Mouse (Mus musculus): Measurements from ENCODE around the gene Ttll11. TPM values are rescaled to one million over a fixed set of nuclear protein-coding genes. Genes with fewer than 3 reads are reported as not detected.

Gene Ttll11
- polyA plus RNA-seq, 1 experiment: 0.01 TPM

DNA sequence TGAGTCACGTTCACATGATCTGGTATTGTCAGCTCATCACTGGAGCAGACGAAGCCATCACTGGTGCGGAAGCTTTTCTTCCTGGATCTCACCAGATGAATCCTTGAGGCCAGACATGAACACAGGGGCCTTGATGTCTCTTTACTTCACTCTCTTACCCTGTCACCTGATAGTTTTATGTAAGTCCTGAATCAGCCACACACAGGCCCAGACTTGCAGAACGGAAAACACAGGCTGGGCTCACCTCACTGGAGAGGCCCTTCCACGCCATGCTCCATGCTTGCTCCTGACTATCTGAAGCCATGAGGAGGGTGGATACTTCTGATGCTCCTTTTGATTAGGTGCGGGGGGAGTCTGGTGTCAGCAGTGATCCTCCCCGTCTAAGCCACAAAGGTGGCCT, 193.8 kb downstream of the Ttll11 start:
- Histone ChIP-seq H3K36me3 (ENCODE audit: control insufficient read depth) (no peaks in the 10 kb centered on the region), H3K9me3 (ENCODE audit: control insufficient read depth, low read length) (no peaks in the 10 kb centered on the region), H3K4me3 (replicated peaks) (no peak overlapping the region), H3K27me3 (ENCODE audit: control insufficient read depth) (no peaks in the 10 kb centered on the region), H3K4me1 (ENCODE audit: control insufficient read depth) (no peaks in the 10 kb centered on the region)
- no peak for TF ChIP-seq GATA1 (IDR thresholded peaks at IDR 0.05; ENCODE audit: low read length)
- TF ChIP-seq TAL1 (IDR thresholded peaks at IDR 0.05; ENCODE audit: low read length): no peak

GRCm38 (mm10) chr2:35783368-35783767, 196.3 kb downstream of the Ttll11 start:
- no peaks in the 10 kb centered on the region for H3K9me3 ChIP-seq (ENCODE audit: control insufficient read depth, low read length)
- H3K27me3 ChIP-seq (ENCODE audit: control insufficient read depth): no peaks in the 10 kb centered on the region
- H3K36me3 ChIP-seq (ENCODE audit: control insufficient read depth): no peaks in the 10 kb centered on the region
- no peak for TF ChIP-seq GATA1 (IDR thresholded peaks at IDR 0.05; ENCODE audit: low read length)
- TF ChIP-seq TAL1 (IDR thresholded peaks at IDR 0.05; ENCODE audit: low read length): no peak
- no peaks in the 10 kb centered on the region for H3K4me1 ChIP-seq (ENCODE audit: control insufficient read depth)
- no peak overlapping the region for H3K4me3 ChIP-seq (replicated peaks)

DNA sequence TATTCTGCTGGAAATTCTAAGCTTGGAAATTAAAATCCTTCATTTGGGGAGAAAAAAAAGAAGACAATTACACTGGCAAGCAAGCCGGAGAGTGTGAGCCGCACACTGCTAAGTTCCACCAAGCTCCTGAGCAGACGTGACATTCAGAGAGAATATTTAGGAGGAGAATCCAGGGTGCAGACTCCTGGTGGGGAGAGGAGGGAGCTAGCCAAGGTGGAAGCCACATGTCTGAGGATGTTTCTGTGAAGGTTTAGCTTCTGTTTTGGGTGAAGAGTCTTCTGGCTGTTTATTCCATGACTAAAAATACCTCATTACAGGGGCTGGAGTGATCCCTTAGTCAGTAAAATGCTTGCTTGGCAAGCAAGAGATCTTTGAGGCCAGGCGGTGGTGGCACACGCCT, 200.4 kb downstream of the Ttll11 start:
- H3K36me3 ChIP-seq (ENCODE audit: control insufficient read depth): no peaks in the 10 kb centered on the region
- H3K9me3 ChIP-seq (ENCODE audit: control insufficient read depth, low read length): no peaks in the 10 kb centered on the region
- no peaks in the 10 kb centered on the region for H3K27me3 ChIP-seq (ENCODE audit: control insufficient read depth)
- TF ChIP-seq TAL1 (IDR thresholded peaks at IDR 0.05; ENCODE audit: low read length): no peak
- no peak for TF ChIP-seq GATA1 (IDR thresholded peaks at IDR 0.05; ENCODE audit: low read length)
- no peak overlapping the region for H3K4me3 ChIP-seq (replicated peaks)
- H3K4me1 ChIP-seq (ENCODE audit: control insufficient read depth): no peaks in the 10 kb centered on the region

DNA sequence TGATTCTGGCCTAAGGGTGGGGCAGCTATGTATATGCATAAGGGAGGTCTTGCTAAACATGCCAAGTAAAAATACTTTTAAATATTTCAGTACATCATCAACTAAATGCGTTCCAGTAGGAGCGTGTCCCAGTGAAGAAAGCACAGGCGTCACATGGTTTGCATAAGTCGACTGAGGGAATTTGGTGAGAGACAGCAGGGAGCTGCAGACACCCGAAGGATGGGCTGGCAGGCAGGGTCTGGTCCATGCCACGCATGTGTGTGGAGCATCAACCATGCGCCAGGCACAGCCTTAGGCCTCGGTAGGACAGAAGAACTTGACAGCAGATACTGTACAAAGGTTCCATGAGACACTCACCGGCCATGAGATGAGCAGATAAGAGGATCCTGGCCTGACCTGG, 202.8 kb downstream of the Ttll11 start:
- no peaks in the 10 kb centered on the region for H3K36me3 ChIP-seq (ENCODE audit: control insufficient read depth)
- no peaks in the 10 kb centered on the region for H3K9me3 ChIP-seq (ENCODE audit: control insufficient read depth, low read length)
- no peaks in the 10 kb centered on the region for H3K4me1 ChIP-seq (ENCODE audit: control insufficient read depth)
- no peak for TF ChIP-seq TAL1 (IDR thresholded peaks at IDR 0.05; ENCODE audit: low read length)
- TF ChIP-seq GATA1 (IDR thresholded peaks at IDR 0.05; ENCODE audit: low read length): no peak
- H3K4me3 ChIP-seq (replicated peaks): no peak overlapping the region
- no peaks in the 10 kb centered on the region for H3K27me3 ChIP-seq (ENCODE audit: control insufficient read depth)

DNA sequence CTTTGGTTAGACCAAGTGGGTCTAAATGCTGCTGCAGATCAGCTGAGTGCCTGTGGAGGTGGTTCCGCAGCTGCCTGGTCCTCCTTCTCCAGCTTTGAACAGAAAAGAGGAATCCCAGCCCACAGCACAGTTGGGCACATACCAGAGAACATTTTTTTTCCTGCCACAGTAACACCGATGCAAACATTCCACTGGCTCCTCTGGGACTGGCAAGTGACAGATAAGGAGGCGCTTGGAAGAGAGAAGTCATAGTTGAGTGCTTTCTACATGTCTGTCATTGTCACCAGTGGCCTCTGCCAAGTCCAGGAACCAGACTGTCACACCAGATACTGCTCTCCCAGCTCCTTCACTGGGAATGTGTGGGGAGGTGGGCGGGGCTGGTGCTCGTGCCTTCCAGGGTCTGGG, 204.1 kb downstream of the Ttll11 start:
- Histone ChIP-seq H3K27me3 (ENCODE audit: control insufficient read depth) (no peaks in the 10 kb centered on the region), H3K4me3 (replicated peaks) (no peak overlapping the region), H3K36me3 (ENCODE audit: control insufficient read depth) (no peaks in the 10 kb centered on the region), H3K9me3 (ENCODE audit: control insufficient read depth, low read length) (no peaks in the 10 kb centered on the region), H3K4me1 (ENCODE audit: control insufficient read depth) (no peaks in the 10 kb centered on the region)
- TF ChIP-seq TAL1 (IDR thresholded peaks at IDR 0.05; ENCODE audit: low read length): no peak
- no peak for TF ChIP-seq GATA1 (IDR thresholded peaks at IDR 0.05; ENCODE audit: low read length)

GRCm38 (mm10) chr2:35770541-35770940, 209.2 kb downstream of the Ttll11 start:
- Histone ChIP-seq H3K27me3 (ENCODE audit: control insufficient read depth) (no peaks in the 10 kb centered on the region), H3K36me3 (ENCODE audit: control insufficient read depth) (no peaks in the 10 kb centered on the region), H3K4me1 (ENCODE audit: control insufficient read depth) (no peaks in the 10 kb centered on the region), H3K4me3 (replicated peaks) (no peak overlapping the region), H3K9me3 (ENCODE audit: control insufficient read depth, low read length) (no peaks in the 10 kb centered on the region)
- TF ChIP-seq TAL1 (IDR thresholded peaks at IDR 0.05; ENCODE audit: low read length) (no peak), GATA1 (IDR thresholded peaks at IDR 0.05; ENCODE audit: low read length) (no peak)

DNA sequence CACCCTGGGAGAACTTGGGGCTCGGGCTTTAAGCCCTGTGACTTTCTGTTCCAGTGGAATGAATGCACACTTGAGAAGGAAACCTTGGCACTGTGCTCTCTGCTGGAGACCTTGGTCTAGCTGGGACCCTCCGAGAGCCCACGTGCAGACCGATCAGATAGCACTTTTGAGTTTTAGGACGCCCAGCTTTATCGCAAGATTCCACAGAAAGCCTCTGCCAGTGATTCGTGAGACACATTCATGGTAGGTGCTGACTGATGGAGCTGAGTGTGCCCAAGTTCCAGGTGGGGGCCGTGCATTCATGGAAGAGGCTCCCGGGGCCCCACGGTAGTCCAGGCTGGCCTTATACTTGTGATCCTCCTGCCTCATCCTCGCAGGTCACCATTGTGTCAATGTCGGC, 210.3 kb downstream of the Ttll11 start:
- no peak overlapping the region for H3K4me3 ChIP-seq (replicated peaks)
- no peaks in the 10 kb centered on the region for H3K4me1 ChIP-seq (ENCODE audit: control insufficient read depth)
- no peak for TF ChIP-seq TAL1 (IDR thresholded peaks at IDR 0.05; ENCODE audit: low read length)
- no peaks in the 10 kb centered on the region for H3K27me3 ChIP-seq (ENCODE audit: control insufficient read depth)
- no peaks in the 10 kb centered on the region for H3K9me3 ChIP-seq (ENCODE audit: control insufficient read depth, low read length)
- no peaks in the 10 kb centered on the region for H3K36me3 ChIP-seq (ENCODE audit: control insufficient read depth)

GRCm38 (mm10) chr2:35768538-35769238, 211.0 kb downstream of the Ttll11 start:
- no peak overlapping the region for H3K4me3 ChIP-seq (replicated peaks)
- TF ChIP-seq TAL1 (IDR thresholded peaks at IDR 0.05; ENCODE audit: low read length) (no peak), GATA1 (IDR thresholded peaks at IDR 0.05; ENCODE audit: low read length) (no peak)
- no peaks in the 10 kb centered on the region for H3K9me3 ChIP-seq (ENCODE audit: control insufficient read depth, low read length)
- no peaks in the 10 kb centered on the region for H3K4me1 ChIP-seq (ENCODE audit: control insufficient read depth)
- no peaks in the 10 kb centered on the region for H3K27me3 ChIP-seq (ENCODE audit: control insufficient read depth)
- no peaks in the 10 kb centered on the region for H3K36me3 ChIP-seq (ENCODE audit: control insufficient read depth)

GRCm38 (mm10) chr2:35767834-35768537, 211.7 kb downstream of the Ttll11 start:
- TF ChIP-seq TAL1 (IDR thresholded peaks at IDR 0.05; ENCODE audit: low read length): no peak
- TF ChIP-seq GATA1 (IDR thresholded peaks at IDR 0.05; ENCODE audit: low read length): no peak

More at GRCm38 (mm10) chr2:35767834-35768537, 211.7 kb downstream of the Ttll11 start:
- Histone ChIP-seq H3K4me1 (ENCODE audit: control insufficient read depth) (no peaks in the 10 kb centered on the region), H3K9me3 (ENCODE audit: control insufficient read depth, low read length) (no peaks in the 10 kb centered on the region), H3K36me3 (ENCODE audit: control insufficient read depth) (no peaks in the 10 kb centered on the region), H3K27me3 (ENCODE audit: control insufficient read depth) (no peaks in the 10 kb centered on the region), H3K4me3 (replicated peaks) (no peak overlapping the region)
